Mouse (Mus musculus): ENCODE data around the gene Ube2d3. TPM values are rescaled to one million over a fixed set of nuclear protein-coding genes. Genes with fewer than 3 reads are reported as not detected.

Ube2d3 gene
- total RNA-seq (2021), result 100 to 1,000 TPM; 357 to 547 TPM
- polyA plus RNA-seq (2012; rRNA removed), result 261 and 295 TPM in 2 replicates
- long read RNA-seq, transcript Ube2d3-201 (8 exons, 1,512 nt), result minor isoform, 7 of 209 reads
- long read RNA-seq, transcript Ube2d3-210 (7 exons, 2,515 nt), result minor isoform, 19 of 209 reads
- long read RNA-seq, transcript Ube2d3-212 (8 exons, 3,833 nt), result major isoform, 113 of 209 reads
- long read RNA-seq, transcript Ube2d3-202 (8 exons, 2,504 nt), result minor isoform, 46 of 209 reads
- long read RNA-seq, partial matches to known transcripts, result 9 of 209 reads
- long read RNA-seq, other reads (novel, unspliced or antisense), result 7 of 209 reads

- peak; percentile 99 for DNase-seq
Measured at GRCm38 (mm10) chr3:135437758-135438495, at the start of gene Ube2d3. Gene Ube2d3, plus strand, starts transcription at chr3:135438149.

- peak; percentile 68 for DNase-seq
Measured at GRCm38 (mm10) chr3:135393186-135393585, 44.8 kb upstream of the Ube2d3 start.

GRCm38 (mm10) chr3:135395085-135395484 is 42.9 kb upstream of the Ube2d3 start:
- peak; percentile 13 for DNase-seq

- peak; percentile 41 for DNase-seq
Measured at GRCm38 (mm10) chr3:135396081-135396480, 41.9 kb upstream of the Ube2d3 start.

- no peak for DNase-seq
Measured at GRCm38 (mm10) chr3:135397112-135397511, 40.8 kb upstream of the Ube2d3 start.

GRCm38 (mm10) chr3:135402201-135402658 is 35.7 kb upstream of the Ube2d3 start:
- DNase-seq, result peak; percentile 82

- DNase-seq, result no peak
Measured at GRCm38 (mm10) chr3:135403211-135403610, 34.7 kb upstream of the Ube2d3 start.

GRCm38 (mm10) chr3:135403856-135404255 is 34.1 kb upstream of the Ube2d3 start:
- no peak for DNase-seq

GRCm38 (mm10) chr3:135404599-135404998 is 33.4 kb upstream of the Ube2d3 start:
- no peak for DNase-seq

- DNase-seq, result no peak
Measured at GRCm38 (mm10) chr3:135407351-135407750, 30.6 kb upstream of the Ube2d3 start.

GRCm38 (mm10) chr3:135409219-135409618 is 28.7 kb upstream of the Ube2d3 start:
- no peak for DNase-seq

GRCm38 (mm10) chr3:135411056-135411455 is 26.9 kb upstream of the Ube2d3 start:
- no peak for DNase-seq

GRCm38 (mm10) chr3:135411824-135412223 is 26.1 kb upstream of the Ube2d3 start:
- no peak for DNase-seq

GRCm38 (mm10) chr3:135417245-135417644 is 20.7 kb upstream of the Ube2d3 start:
- DNase-seq, result no peak

- DNase-seq, result no peak
Measured at GRCm38 (mm10) chr3:135417799-135418198, 20.1 kb upstream of the Ube2d3 start.

GRCm38 (mm10) chr3:135420542-135421309 is 17.2 kb upstream of the Ube2d3 start:
- no peak for DNase-seq

- DNase-seq, result no peak
Measured at GRCm38 (mm10) chr3:135421310-135421594, 16.7 kb upstream of the Ube2d3 start.

- no peak for DNase-seq
Measured at GRCm38 (mm10) chr3:135422232-135422855, 15.6 kb upstream of the Ube2d3 start.

- DNase-seq, result peak; percentile 92
Measured at GRCm38 (mm10) chr3:135422856-135423607, 14.9 kb upstream of the Ube2d3 start.

GRCm38 (mm10) chr3:135423608-135424212 is 14.2 kb upstream of the Ube2d3 start, which contains the start of gene Cisd2:
Gene Cisd2, minus strand, starts transcription at chr3:135423925.
- DNase-seq, result peak; percentile 51

Data from adrenal gland, adult 2 months (tissue).